Mouse (Mus musculus) MN1 (cell line): ENCODE data around the gene Gm20828.
"Not testable (repeated sequence)": the region's sequence is repeated elsewhere in the genome, so short reads cannot be mapped to it uniquely, and the experiment has no call there.

Source experiments
- DNase-seq: peaks from one replicate; pipeline ENCODE4 v3.0.0-alpha.2; 2016; ENCODE audit warnings: low spot score

The Gm20828 gene

DNA sequence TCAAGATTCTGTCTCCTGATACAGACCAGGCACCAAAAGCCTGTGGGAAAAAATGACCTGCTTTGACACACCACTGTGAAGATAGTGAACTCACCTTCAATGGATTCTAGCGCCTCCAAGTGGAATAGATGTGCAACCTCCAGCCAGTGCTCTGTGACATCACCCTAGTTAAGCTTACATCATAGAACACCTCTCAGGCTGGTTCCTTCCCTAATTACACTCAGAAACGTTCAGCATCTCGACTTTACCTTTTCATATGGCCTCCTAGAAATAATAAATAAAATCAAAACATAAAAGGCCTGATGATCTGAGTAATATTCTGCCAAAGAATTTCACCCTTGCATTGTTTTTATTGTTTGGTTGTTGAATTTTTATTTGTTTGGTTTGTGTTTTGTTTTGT lies at the start of gene Gm20828:
Gene Gm20828, minus strand, starts transcription at position 101 of the 400 bp plus-strand sequence.
- DNase-seq = not testable (repeated sequence)
